Mouse (Mus musculus): Measurements from ENCODE around the gene Adsl. TPM values are rescaled to one million over a fixed set of nuclear protein-coding genes. Genes with fewer than 3 reads are reported as not detected.

Adsl gene
- polyA plus RNA-seq, 1 experiment from 2014 or later, result 164 TPM

GRCm38 (mm10) chr15:81000419-81001138, 52.3 kb downstream of the Adsl start:
- H3K9ac ChIP-seq (replicated peaks; ENCODE audit: low read depth, low read length), result no peak overlapping the region
- no peak overlapping the region for H3K4me3 ChIP-seq (ENCODE audit: low read depth, low read length)
- no peaks in the 10 kb centered on the region for H3K9me3 ChIP-seq (ENCODE audit: control insufficient read depth, low read depth, low read length)
- no peaks in the 10 kb centered on the region; the same call in 1 of the 2 replicates for H3K36me3 ChIP-seq (ENCODE audit: control insufficient read depth, insufficient read depth, low read length)
- 53% methylated on average over 3 of the region's 4 CpGs for WGBS
- peaks cover 5% of the 10 kb centered on the region; the same call in 1 of the 2 replicates for H3K4me1 ChIP-seq (ENCODE audit: control insufficient read depth, insufficient read depth, low read length)
- H3K4me2 ChIP-seq (replicated peaks; ENCODE audit: low read depth, low read length), result no peak overlapping the region
- no peaks in the 10 kb centered on the region for H3K27me3 ChIP-seq (ENCODE audit: control insufficient read depth, insufficient read depth, low read length)
- H3K27ac ChIP-seq (ENCODE audit: low read length), result peak overlapping the region; percentile 15; the same call in 1 of the 2 replicates
- ATAC-seq (ENCODE audit: insufficient number of reproducible peaks, insufficient read depth, low FRiP score, low read depth), result no peak

DNA sequence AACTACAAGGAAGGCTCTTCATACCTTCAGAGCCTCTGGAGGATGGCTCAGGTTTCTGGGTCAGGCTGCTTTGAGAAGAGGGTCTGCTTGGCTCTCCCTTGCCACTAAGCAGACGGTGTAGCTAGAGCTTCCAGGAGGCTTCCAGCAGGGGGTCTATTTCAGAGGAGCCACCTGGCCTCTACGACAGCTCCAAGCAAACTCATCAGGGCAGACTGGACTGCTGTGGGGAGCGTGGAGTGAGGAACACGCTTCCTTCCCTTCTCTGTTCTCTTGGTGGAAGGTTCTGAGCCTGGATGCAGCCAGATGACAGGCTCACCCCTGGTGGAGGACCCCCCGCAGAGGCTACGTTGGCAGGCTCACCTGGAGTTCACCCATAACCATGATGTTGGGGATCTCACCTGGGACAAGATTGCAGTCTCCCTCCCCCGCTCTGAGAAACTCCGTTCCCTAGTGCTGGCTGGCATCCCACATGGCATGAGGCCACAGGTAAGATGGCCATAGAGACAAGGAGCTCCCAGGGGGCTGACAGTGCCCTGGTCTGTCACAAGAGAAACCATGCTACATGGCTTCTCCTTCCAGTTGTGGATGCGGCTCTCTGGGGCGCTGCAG, 57.9 kb downstream of the Adsl start:
- Histone ChIP-seq H3K9ac (replicated peaks; ENCODE audit: low read depth, low read length) (no peak overlapping the region), H3K9me3 (ENCODE audit: control insufficient read depth, low read depth, low read length) (no peaks in the 10 kb centered on the region), H3K27me3 (ENCODE audit: control insufficient read depth, insufficient read depth, low read length) (no peaks in the 10 kb centered on the region), H3K4me3 (ENCODE audit: low read depth, low read length) (no peak overlapping the region), H3K4me1 (ENCODE audit: control insufficient read depth, insufficient read depth, low read length) (no peaks in the 10 kb centered on the region), H3K36me3 (ENCODE audit: control insufficient read depth, insufficient read depth, low read length) (peaks cover 11% of the 10 kb centered on the region; the same call in 1 of the 2 replicates), H3K27ac (ENCODE audit: low read length) (no peak overlapping the region), H3K4me2 (replicated peaks; ENCODE audit: low read depth, low read length) (no peak overlapping the region)
- no peak for ATAC-seq (ENCODE audit: insufficient number of reproducible peaks, insufficient read depth, low FRiP score, low read depth)
- WGBS, result 76% methylated on average over 10 of the region's 10 CpGs

- ATAC-seq (ENCODE audit: insufficient number of reproducible peaks, insufficient read depth, low FRiP score, low read depth), result no peak
- Histone ChIP-seq H3K27ac (ENCODE audit: low read length) (no peak overlapping the region), H3K9ac (replicated peaks; ENCODE audit: low read depth, low read length) (no peak overlapping the region), H3K36me3 (ENCODE audit: control insufficient read depth, insufficient read depth, low read length) (peaks cover 19% of the 10 kb centered on the region; the same call in 1 of the 2 replicates), H3K4me3 (ENCODE audit: low read depth, low read length) (no peak overlapping the region), H3K27me3 (ENCODE audit: control insufficient read depth, insufficient read depth, low read length) (no peaks in the 10 kb centered on the region), H3K4me1 (ENCODE audit: control insufficient read depth, insufficient read depth, low read length) (no peaks in the 10 kb centered on the region), H3K9me3 (ENCODE audit: control insufficient read depth, low read depth, low read length) (no peaks in the 10 kb centered on the region), H3K4me2 (replicated peaks; ENCODE audit: low read depth, low read length) (no peak overlapping the region)
- 94% methylated on average over 9 of the region's 9 CpGs for WGBS
Measured at GRCm38 (mm10) chr15:81007339-81007738, 59.0 kb downstream of the Adsl start.

- Histone ChIP-seq H3K9me3 (ENCODE audit: control insufficient read depth, low read depth, low read length) (no peaks in the 10 kb centered on the region), H3K9ac (replicated peaks; ENCODE audit: low read depth, low read length) (no peak overlapping the region), H3K36me3 (ENCODE audit: control insufficient read depth, insufficient read depth, low read length) (peaks cover 21% of the 10 kb centered on the region; the same call in 1 of the 2 replicates), H3K27ac (ENCODE audit: low read length) (no peak overlapping the region), H3K4me3 (ENCODE audit: low read depth, low read length) (no peak overlapping the region), H3K4me2 (replicated peaks; ENCODE audit: low read depth, low read length) (no peak overlapping the region), H3K4me1 (ENCODE audit: control insufficient read depth, insufficient read depth, low read length) (no peaks in the 10 kb centered on the region), H3K27me3 (ENCODE audit: control insufficient read depth, insufficient read depth, low read length) (no peaks in the 10 kb centered on the region)
- 89% methylated on average over 8 of the region's 8 CpGs for WGBS
- ATAC-seq (ENCODE audit: insufficient number of reproducible peaks, insufficient read depth, low FRiP score, low read depth), result no peak
Measured at GRCm38 (mm10) chr15:81007905-81008304, 59.6 kb downstream of the Adsl start.

GRCm38 (mm10) chr15:81008689-81009123, 60.4 kb downstream of the Adsl start:
- no peaks in the 10 kb centered on the region for H3K4me1 ChIP-seq (ENCODE audit: control insufficient read depth, insufficient read depth, low read length)
- H3K9me3 ChIP-seq (ENCODE audit: control insufficient read depth, low read depth, low read length), result no peaks in the 10 kb centered on the region
- no peak overlapping the region for H3K27ac ChIP-seq (ENCODE audit: low read length)
- H3K4me3 ChIP-seq (ENCODE audit: low read depth, low read length), result no peak overlapping the region
- no peaks in the 10 kb centered on the region for H3K27me3 ChIP-seq (ENCODE audit: control insufficient read depth, insufficient read depth, low read length)
- H3K4me2 ChIP-seq (replicated peaks; ENCODE audit: low read depth, low read length), result no peak overlapping the region
- no peak overlapping the region for H3K9ac ChIP-seq (replicated peaks; ENCODE audit: low read depth, low read length)
- no peak for ATAC-seq (ENCODE audit: insufficient number of reproducible peaks, insufficient read depth, low FRiP score, low read depth)
- 64% methylated on average over 10 of the region's 10 CpGs for WGBS
- H3K36me3 ChIP-seq (ENCODE audit: control insufficient read depth, insufficient read depth, low read length), result peaks cover 27% of the 10 kb centered on the region; the same call in 1 of the 2 replicates

DNA sequence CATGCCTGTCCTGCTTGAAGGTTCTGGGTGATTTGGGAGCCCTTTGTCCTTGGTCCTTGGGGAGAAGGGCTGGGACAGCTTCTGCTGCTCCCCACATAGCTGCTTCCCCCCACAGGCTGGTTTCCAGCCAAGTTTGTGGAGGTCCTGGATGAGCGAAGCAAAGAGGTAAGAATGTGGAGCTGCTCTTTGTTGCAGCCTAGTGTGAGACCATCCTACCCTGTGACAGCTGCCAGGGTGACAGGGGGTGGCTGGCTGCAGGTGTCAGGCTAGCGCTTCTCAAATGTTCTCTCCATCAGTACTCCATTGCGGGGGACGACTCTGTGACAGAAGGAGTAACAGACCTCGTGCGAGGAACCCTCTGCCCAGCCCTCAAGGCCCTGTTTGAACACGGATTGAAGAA, 61.8 kb downstream of the Adsl start:
- Histone ChIP-seq H3K27ac (ENCODE audit: low read length) (no peak overlapping the region), H3K9ac (replicated peaks; ENCODE audit: low read depth, low read length) (no peak overlapping the region), H3K36me3 (ENCODE audit: control insufficient read depth, insufficient read depth, low read length) (peaks cover 35% of the 10 kb centered on the region), H3K4me3 (ENCODE audit: low read depth, low read length) (no peak overlapping the region), H3K27me3 (ENCODE audit: control insufficient read depth, insufficient read depth, low read length) (no peaks in the 10 kb centered on the region), H3K4me1 (ENCODE audit: control insufficient read depth, insufficient read depth, low read length) (no peaks in the 10 kb centered on the region), H3K4me2 (replicated peaks; ENCODE audit: low read depth, low read length) (no peak overlapping the region), H3K9me3 (ENCODE audit: control insufficient read depth, low read depth, low read length) (no peaks in the 10 kb centered on the region)
- WGBS, result 80% methylated on average over 7 of the region's 7 CpGs
- ATAC-seq (ENCODE audit: insufficient number of reproducible peaks, insufficient read depth, low FRiP score, low read depth), result no peak

DNA sequence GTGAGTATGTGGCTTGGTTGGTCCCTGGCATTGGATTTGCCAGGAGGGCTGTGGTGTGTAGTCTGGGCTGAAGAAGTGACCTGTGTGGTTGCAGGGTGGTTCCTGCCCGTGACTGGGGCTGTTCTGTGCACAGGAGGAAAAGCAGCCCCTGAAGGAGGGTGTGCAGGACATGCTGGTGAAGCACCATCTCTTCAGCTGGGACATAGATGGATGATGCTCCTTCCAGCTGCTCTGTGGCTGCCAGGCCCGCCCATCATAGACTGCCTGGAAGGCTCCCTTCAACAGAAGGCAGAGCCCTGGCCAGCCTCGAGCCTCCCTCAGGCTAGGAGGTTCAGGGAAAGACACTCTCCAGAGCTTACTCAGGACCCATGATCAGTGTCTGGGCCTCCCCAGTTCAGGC, 63.2 kb downstream of the Adsl start:
- 54% methylated on average over 3 of the region's 3 CpGs for WGBS

DNA sequence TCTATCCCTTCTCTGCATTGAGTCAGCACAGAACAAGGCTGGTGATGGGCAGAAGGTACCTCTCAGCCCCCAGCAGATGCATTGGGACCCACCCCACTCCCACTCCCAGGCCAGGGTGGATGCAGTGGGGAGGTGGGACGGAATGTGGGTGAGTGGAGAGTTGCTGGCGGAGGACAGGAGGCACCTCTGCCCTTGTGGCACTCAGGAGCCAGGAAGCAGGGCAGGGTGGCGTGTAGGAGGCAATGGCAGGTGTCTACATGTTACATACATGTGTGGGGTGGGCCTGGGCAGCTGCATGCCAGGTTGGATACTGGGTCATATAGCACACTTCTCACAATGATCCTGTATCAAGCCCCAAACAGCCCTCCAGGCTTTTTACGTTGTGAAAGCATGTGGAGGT, 64.1 kb downstream of the Adsl start:
- Histone ChIP-seq H3K36me3 (ENCODE audit: control insufficient read depth, insufficient read depth, low read length) (peaks cover 56% of the 10 kb centered on the region), H3K9me3 (ENCODE audit: control insufficient read depth, low read depth, low read length) (no peaks in the 10 kb centered on the region)

More for the DNA sequence above, 63.2 kb downstream of the Adsl start:
- Histone ChIP-seq H3K4me2 (replicated peaks; ENCODE audit: low read depth, low read length) (no peak overlapping the region), H3K9ac (replicated peaks; ENCODE audit: low read depth, low read length) (no peak overlapping the region), H3K27me3 (ENCODE audit: control insufficient read depth, insufficient read depth, low read length) (no peaks in the 10 kb centered on the region), H3K4me3 (ENCODE audit: low read depth, low read length) (no peak overlapping the region), H3K36me3 (ENCODE audit: control insufficient read depth, insufficient read depth, low read length) (peaks cover 49% of the 10 kb centered on the region), H3K27ac (ENCODE audit: low read length) (no peak overlapping the region), H3K4me1 (ENCODE audit: control insufficient read depth, insufficient read depth, low read length) (no peaks in the 10 kb centered on the region), H3K9me3 (ENCODE audit: control insufficient read depth, low read depth, low read length) (no peaks in the 10 kb centered on the region)
- ATAC-seq (ENCODE audit: insufficient number of reproducible peaks, insufficient read depth, low FRiP score, low read depth), result no peak

More for the DNA sequence above, 64.1 kb downstream of the Adsl start:
- Histone ChIP-seq H3K27ac (ENCODE audit: low read length) (no peak overlapping the region), H3K9ac (replicated peaks; ENCODE audit: low read depth, low read length) (no peak overlapping the region), H3K4me1 (ENCODE audit: control insufficient read depth, insufficient read depth, low read length) (no peaks in the 10 kb centered on the region), H3K4me2 (replicated peaks; ENCODE audit: low read depth, low read length) (no peak overlapping the region), H3K27me3 (ENCODE audit: control insufficient read depth, insufficient read depth, low read length) (no peaks in the 10 kb centered on the region), H3K4me3 (ENCODE audit: low read depth, low read length) (no peak overlapping the region)
- WGBS, result 88% methylated on average over 4 of the region's 4 CpGs
- ATAC-seq (ENCODE audit: insufficient number of reproducible peaks, insufficient read depth, low FRiP score, low read depth), result no peak

Measured in stomach, embryonic 14.5 days (tissue).